In genomic region chr9:45150933-45151332, GRCm38 (mm10) we compare ENCODE assay signal across 21 mouse cellular contexts. TPM values are rescaled to one million over a fixed set of nuclear protein-coding genes. Genes with fewer than 3 reads are reported as not detected.
"Had no signal": no experiment of that assay in that cellular context is flagged by ENCODE, and none has a peak within 500 bp of the region (broad histone marks: within the 10 kb centered on the region; RNA-seq: fewer than 3 reads in every experiment).

No protein-coding gene starts in this region.

- ATAC-seq: midbrain, embryonic 16.5 days had no signal

- H3K36me3 ChIP-seq: midbrain, embryonic 10.5 days; midbrain, embryonic 12.5 days; neural tube, embryonic 13.5 days; neural tube, embryonic 15.5 days had no signal

- H3K4me3 ChIP-seq: midbrain, embryonic 10.5 days; midbrain, embryonic 12.5 days; myocyte; neural tube, embryonic 13.5 days; neural tube, embryonic 15.5 days had no signal

- H3K4me2 ChIP-seq: lung, embryonic 14.5 days; midbrain, embryonic 12.5 days; neural tube, embryonic 13.5 days; neural tube, embryonic 15.5 days had no signal

- H3K27ac ChIP-seq: liver, embryonic 14.5 days; midbrain, embryonic 10.5 days; midbrain, embryonic 12.5 days; neural tube, embryonic 13.5 days; neural tube, embryonic 15.5 days had no signal

- DNase-seq: lung, adult 18-20 months; lung, embryonic 14.5 days; lung, postnatal 10 days; midbrain, embryonic 14.5 days; retina, postnatal 1 day; right cerebral cortex, adult 18-20 months; right cerebral cortex, postnatal 25 days; right cerebral cortex, postnatal 4 days; spleen, adult 18-20 months had no signal

- H3K9ac ChIP-seq: liver, embryonic 14.5 days; lung, embryonic 14.5 days; midbrain, embryonic 12.5 days; neural tube, embryonic 13.5 days; neural tube, embryonic 15.5 days had no signal

- H3K9me3 ChIP-seq: midbrain, embryonic 10.5 days; midbrain, embryonic 12.5 days; neural tube, embryonic 13.5 days; neural tube, embryonic 15.5 days had no signal

RNA-seq across cellular contexts. Expression of gene Scn4b, which starts 12.7 kb away (rescaled TPM):
- polyA plus RNA-seq: lung, embryonic 14.5 days; myocyte; stomach, embryonic 14.5 days had no signal

RNA-seq across cellular contexts. Expression of gene BC049352, which starts 30.9 kb away (rescaled TPM):
- total RNA-seq: megakaryocyte, adult 5-6 weeks; megakaryocyte-erythroid progenitor cell, adult 5-6 weeks had no signal
- polyA plus RNA-seq: midbrain, embryonic 10.5 days; midbrain, embryonic 12.5 days; midbrain, embryonic 14.5 days; myocyte; neural tube, embryonic 11.5 days; neural tube, embryonic 13.5 days; neural tube, embryonic 15.5 days; stomach, embryonic 14.5 days; stomach, embryonic 16.5 days had no signal

RNA-seq across cellular contexts. Expression of gene Scn2b, which starts 33.4 kb away (rescaled TPM):
- total RNA-seq: megakaryocyte-erythroid progenitor cell, adult 5-6 weeks had no signal
- polyA plus RNA-seq: myocyte had no signal

RNA-seq across cellular contexts. Expression of gene Tmprss4, which starts 53.0 kb away (rescaled TPM):
- total RNA-seq: megakaryocyte-erythroid progenitor cell, adult 5-6 weeks had no signal
- polyA plus RNA-seq: midbrain, embryonic 10.5 days; midbrain, embryonic 12.5 days; midbrain, embryonic 14.5 days; midbrain, embryonic 16.5 days; myocyte; neural tube, embryonic 11.5 days; neural tube, embryonic 13.5 days; neural tube, embryonic 15.5 days had no signal
